Mouse (Mus musculus) urinary bladder, adult 2 months (tissue): Measurements from ENCODE around the gene Ncaph2. TPM values are rescaled to one million over a fixed set of nuclear protein-coding genes. Genes with fewer than 3 reads are reported as not detected.

ENCODE experiments used
- DNase-seq: peaks from one replicate; pipeline ENCODE4 v3.0.0; 2022; ENCODE audit warnings: low spot score
- polyA plus RNA-seq: library from polyadenylated mRNA; depleted of rRNA; stranded (reverse); fragments of >200 nt; gene quantifications from 2 replicates; pipeline ENCODE4 v1.2.3, GENCODE M21; 2012; rRNA removed

Gene Ncaph2
- polyA plus RNA-seq = 95.7 and 112 TPM in 2 replicates

- peak; percentile 88 for DNase-seq
Measured at GRCm38 (mm10) chr15:89355241-89356187, at the start of gene Ncaph2, which contains the start of gene Lmf2. TSS of gene Ncaph2 (plus strand) at chr15:89355719. TSS of gene Lmf2 (minus strand) at chr15:89355659.

GRCm38 (mm10) chr15:89305966-89306365, 49.6 kb upstream of the Ncaph2 start:
- DNase-seq = no peak

- no peak for DNase-seq
Measured at GRCm38 (mm10) chr15:89307461-89307860, 48.1 kb upstream of the Ncaph2 start.

GRCm38 (mm10) chr15:89308406-89309139, 46.9 kb upstream of the Ncaph2 start:
- no peak for DNase-seq

GRCm38 (mm10) chr15:89309962-89310498, 45.5 kb upstream of the Ncaph2 start:
- no peak for DNase-seq

- no peak for DNase-seq
Measured at GRCm38 (mm10) chr15:89313359-89313758, 42.2 kb upstream of the Ncaph2 start.

GRCm38 (mm10) chr15:89314107-89314506, 41.4 kb upstream of the Ncaph2 start:
- no peak for DNase-seq

GRCm38 (mm10) chr15:89314511-89315189, 40.9 kb upstream of the Ncaph2 start:
- DNase-seq = no peak

- DNase-seq = peak; percentile 95
Measured at GRCm38 (mm10) chr15:89315190-89315731, 40.3 kb upstream of the Ncaph2 start, which contains the start of gene Sbf1. TSS of gene Sbf1 (minus strand) at chr15:89315311.

- no peak for DNase-seq
Measured at GRCm38 (mm10) chr15:89316146-89316545, 39.4 kb upstream of the Ncaph2 start.

- no peak for DNase-seq
Measured at GRCm38 (mm10) chr15:89321264-89321663, 34.3 kb upstream of the Ncaph2 start.

- no peak for DNase-seq
Measured at GRCm38 (mm10) chr15:89322670-89323522, 32.6 kb upstream of the Ncaph2 start, which contains the start of gene Adm2. TSS of gene Adm2 (plus strand) at chr15:89322720.

- DNase-seq = no peak
Measured at GRCm38 (mm10) chr15:89323656-89324055, 31.9 kb upstream of the Ncaph2 start.

- DNase-seq = no peak
Measured at GRCm38 (mm10) chr15:89326441-89326840, 29.1 kb upstream of the Ncaph2 start.

GRCm38 (mm10) chr15:89334271-89334670, 21.2 kb upstream of the Ncaph2 start, which contains the start of gene Miox:
TSS of gene Miox (plus strand) at chr15:89334398.
- DNase-seq = no peak

- DNase-seq = no peak
Measured at GRCm38 (mm10) chr15:89334774-89335537, 20.6 kb upstream of the Ncaph2 start.

- no peak for DNase-seq
Measured at GRCm38 (mm10) chr15:89336422-89336821, 19.1 kb upstream of the Ncaph2 start.

- DNase-seq = no peak
Measured at GRCm38 (mm10) chr15:89339696-89340095, 15.8 kb upstream of the Ncaph2 start.

- no peak for DNase-seq
Measured at GRCm38 (mm10) chr15:89340136-89340535, 15.4 kb upstream of the Ncaph2 start.
